Mouse (Mus musculus) liver, postnatal 0 days (tissue): ENCODE results near the gene Cfap74.

Experiments
- CTCF ChIP-seq: sonication (generic); IDR thresholded peaks from 2 replicates; pipeline ENCODE4 v1.5.1; 2016; ENCODE audit warnings: antibody characterized with exemption, low read depth
- EP300 ChIP-seq: IDR thresholded peaks from 2 replicates; pipeline ENCODE4 v1.6.1; 2016; ENCODE audit warnings: antibody characterized with exemption, low read depth, mild to moderate bottlenecking

GRCm38 (mm10) chr4:155398222-155398540 lies 10.8 kb upstream of the Cfap74 start:
- TF ChIP-seq CTCF (no peak), EP300 (no peak)
